Mouse (Mus musculus): ENCODE results near the gene Acyp1. TPM values are rescaled to one million over a fixed set of nuclear protein-coding genes. Genes with fewer than 3 reads are reported as not detected.

The Acyp1 gene
- polyA plus RNA-seq, 1 experiment from 2014 or later = 53.3 TPM

GRCm38 (mm10) chr12:85227227-85227626 lies 61.0 kb downstream of the Acyp1 start:
- Histone ChIP-seq H3K9ac (replicated peaks) (no peak overlapping the region), H3K4me2 (no peak overlapping the region), H3K27ac (replicated peaks) (no peak overlapping the region), H3K4me3 (replicated peaks) (no peak overlapping the region), H3K36me3 (peaks cover 52% of the 10 kb centered on the region), H3K9me3 (replicated peaks) (no peaks in the 10 kb centered on the region), H3K4me1 (peaks cover 2% of the 10 kb centered on the region; the same call in 1 of the 2 replicates), H3K27me3 (replicated peaks) (no peaks in the 10 kb centered on the region)
- WGBS = 86% methylated on average over 7 of the region's 7 CpGs
- no peak for ATAC-seq (ENCODE audit: low FRiP score)

Small RNAs within 50 kb of the gene (microRNA-seq; reads per million reads assigned to microRNA genes)
- not detected for gene Mir6938

Other genes with a start within 250 kb of the Acyp1 start
- gene Prox2, start 177.7 kb downstream of the Acyp1 start, polyA plus RNA-seq (2015; fragmentation: Nextera tagmentation; extraction: Ambion mirVana) = 1.4 and 1.5 TPM in 2 replicates
- 117 and 123 TPM in 2 replicates for gene Dlst, start 177.6 kb downstream of the Acyp1 start, polyA plus RNA-seq (2015; fragmentation: Nextera tagmentation; extraction: Ambion mirVana)
- 31.0 and 37.0 TPM in 2 replicates for gene Rps6kl1, start 137.2 kb downstream of the Acyp1 start, polyA plus RNA-seq (2015; fragmentation: Nextera tagmentation; extraction: Ambion mirVana)
- 9.5 and 11.1 TPM in 2 replicates for gene Pgf, start 110.6 kb downstream of the Acyp1 start, polyA plus RNA-seq (2015; fragmentation: Nextera tagmentation; extraction: Ambion mirVana)
- gene Eif2b2, start 69.0 kb downstream of the Acyp1 start, polyA plus RNA-seq (2015; fragmentation: Nextera tagmentation; extraction: Ambion mirVana) = 74.5 and 85.5 TPM in 2 replicates
- 8.5 and 9.0 TPM in 2 replicates for gene Mlh3, start 17.8 kb downstream of the Acyp1 start, polyA plus RNA-seq (2015; fragmentation: Nextera tagmentation; extraction: Ambion mirVana)
- gene Zc2hc1c, start 153 bp upstream of the Acyp1 start, polyA plus RNA-seq (2015; fragmentation: Nextera tagmentation; extraction: Ambion mirVana) = 1.4 TPM in 2 replicates
- gene Nek9, start 50.9 kb upstream of the Acyp1 start, polyA plus RNA-seq (2015; fragmentation: Nextera tagmentation; extraction: Ambion mirVana) = 9.5 and 12.2 TPM in 2 replicates
- gene Tmed10, start 86.4 kb upstream of the Acyp1 start, polyA plus RNA-seq (2015; fragmentation: Nextera tagmentation; extraction: Ambion mirVana) = 212 and 223 TPM in 2 replicates
- gene Fos, start 185.5 kb upstream of the Acyp1 start, polyA plus RNA-seq (2015; fragmentation: Nextera tagmentation; extraction: Ambion mirVana) = 5.7 and 6.0 TPM in 2 replicates